Mouse (Mus musculus): ENCODE results near the gene Nol3. TPM values are rescaled to one million over a fixed set of nuclear protein-coding genes. Genes with fewer than 3 reads are reported as not detected.

Nol3 gene
- total RNA-seq, 2 experiments from 2014 or later = 0.07 TPM; not detected in 1

GRCm38 (mm10) chr8:105261326-105261980 is 14.5 kb upstream of the Nol3 start:
- no peak for ATAC-seq (ENCODE audit: poor library complexity, severe bottlenecking)

GRCm38 (mm10) chr8:105263244-105263912 is 12.6 kb upstream of the Nol3 start:
- ATAC-seq (ENCODE audit: poor library complexity, severe bottlenecking) = no peak

GRCm38 (mm10) chr8:105264024-105264982 is 11.6 kb upstream of the Nol3 start, which contains the start of the genes Tradd and Fbxl8:
Gene Tradd, minus strand, starts transcription at chr8:105264609.
Gene Fbxl8, plus strand, starts transcription at chr8:105264648.
- peak; percentile 78 for ATAC-seq (ENCODE audit: poor library complexity, severe bottlenecking)

GRCm38 (mm10) chr8:105265128-105265527 is 10.8 kb upstream of the Nol3 start:
- ATAC-seq (ENCODE audit: poor library complexity, severe bottlenecking) = peak; percentile 68

GRCm38 (mm10) chr8:105266775-105267174 is 9.2 kb upstream of the Nol3 start:
- no peak for ATAC-seq (ENCODE audit: poor library complexity, severe bottlenecking)

GRCm38 (mm10) chr8:105268342-105269074 is 7.4 kb upstream of the Nol3 start:
- no peak for ATAC-seq (ENCODE audit: poor library complexity, severe bottlenecking)

DNA sequence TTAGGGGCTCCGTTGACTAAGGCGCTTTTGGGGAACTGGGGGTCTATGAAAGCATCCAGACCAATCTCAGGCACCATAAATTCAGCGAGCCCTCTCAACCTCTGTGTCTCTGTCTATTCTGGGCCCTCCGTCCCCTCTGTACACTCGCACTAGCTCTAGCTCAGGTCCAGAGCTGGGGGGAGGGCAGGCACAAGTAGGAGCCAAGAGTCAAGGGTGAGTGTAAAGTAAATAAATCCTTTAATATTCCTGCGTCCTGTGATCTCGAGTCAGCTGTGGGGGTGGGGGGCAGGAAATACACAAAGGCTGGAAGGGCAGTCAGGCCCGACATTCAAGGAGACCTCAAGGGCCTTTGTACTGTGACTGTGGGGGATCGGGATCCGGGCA is 6.9 kb upstream of the Nol3 start:
- ATAC-seq (ENCODE audit: poor library complexity, severe bottlenecking) = no peak

GRCm38 (mm10) chr8:105269461-105269947 is 6.4 kb upstream of the Nol3 start, which contains the start of gene Hsf4:
Gene Hsf4, plus strand, starts transcription at chr8:105269801.
- peak; percentile 47 for ATAC-seq (ENCODE audit: poor library complexity, severe bottlenecking)

- ATAC-seq (ENCODE audit: poor library complexity, severe bottlenecking) = no peak
Measured at GRCm38 (mm10) chr8:105270101-105270915, 5.6 kb upstream of the Nol3 start.

DNA sequence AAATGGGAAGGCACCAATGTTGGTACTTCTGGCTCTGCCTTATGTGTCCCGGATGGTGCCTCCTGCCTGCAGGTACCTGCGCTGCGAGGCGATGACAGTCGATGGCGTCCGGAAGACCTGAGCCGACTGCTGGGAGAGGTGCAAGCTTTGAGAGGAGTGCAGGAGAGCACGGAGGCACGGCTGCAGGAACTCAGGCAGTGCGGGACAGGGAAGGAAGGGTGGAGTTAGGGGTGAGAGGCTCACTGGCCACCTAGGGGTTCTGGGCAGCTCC is 5.1 kb upstream of the Nol3 start:
- ATAC-seq (ENCODE audit: poor library complexity, severe bottlenecking) = no peak

- no peak for ATAC-seq (ENCODE audit: poor library complexity, severe bottlenecking)
Measured at GRCm38 (mm10) chr8:105275387-105275786, 553 bp upstream of the Nol3 start.

GRCm38 (mm10) chr8:105276292-105277120 is 566 bp downstream of the Nol3 start:
- peak; percentile 61 for ATAC-seq (ENCODE audit: poor library complexity, severe bottlenecking)

GRCm38 (mm10) chr8:105278911-105279334 is 3.0 kb downstream of the Nol3 start:
- ATAC-seq (ENCODE audit: poor library complexity, severe bottlenecking) = peak; percentile 66

- no peak for ATAC-seq (ENCODE audit: poor library complexity, severe bottlenecking)
Measured at GRCm38 (mm10) chr8:105280567-105280966, 4.6 kb downstream of the Nol3 start.

GRCm38 (mm10) chr8:105281821-105282220 is 5.9 kb downstream of the Nol3 start:
- ATAC-seq (ENCODE audit: poor library complexity, severe bottlenecking) = no peak

- ATAC-seq (ENCODE audit: poor library complexity, severe bottlenecking) = no peak
Measured at GRCm38 (mm10) chr8:105282239-105282638, 6.3 kb downstream of the Nol3 start.

GRCm38 (mm10) chr8:105283074-105283473 is 7.1 kb downstream of the Nol3 start:
- ATAC-seq (ENCODE audit: poor library complexity, severe bottlenecking) = peak; percentile 74

DNA sequence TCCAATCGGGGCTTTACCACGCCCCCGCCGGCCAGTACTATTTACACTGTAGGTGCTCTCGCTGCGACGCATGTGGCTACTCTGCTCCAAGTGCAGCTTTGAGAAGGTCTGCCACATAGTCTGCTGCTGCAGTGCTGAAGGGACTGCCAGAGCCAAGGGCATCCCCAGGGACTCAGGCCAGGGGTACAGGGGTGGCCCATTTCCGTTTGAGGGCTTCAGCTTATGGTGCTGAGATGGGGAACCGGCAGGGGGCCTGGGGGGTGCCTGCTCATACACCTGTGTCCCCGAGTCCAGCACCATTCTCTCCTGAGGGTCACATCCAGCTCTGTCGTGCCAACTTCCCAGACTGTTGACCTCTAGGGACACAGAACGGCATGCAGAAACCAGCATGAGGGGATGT is 9.6 kb downstream of the Nol3 start:
- no peak for ATAC-seq (ENCODE audit: poor library complexity, severe bottlenecking)

GRCm38 (mm10) chr8:105286907-105287306 is 11.0 kb downstream of the Nol3 start:
- ATAC-seq (ENCODE audit: poor library complexity, severe bottlenecking) = no peak
